ENCODE assay signal across 11 mouse cellular contexts in genomic region chr9:69466098-69466497, GRCm38 (mm10). TPM values are rescaled to one million over a fixed set of nuclear protein-coding genes. Genes with fewer than 3 reads are reported as not detected.
A peak's percentile ranks its signal among the peaks of the same experiment; 100 is the strongest.
DNase-seq lines count a peak whose midpoint lies in the region; ATAC-seq lines count a peak whose summit lies in the region.
"Had no signal": no experiment of that assay in that cellular context is flagged by ENCODE, and none has a peak within 500 bp of the region (broad histone marks: within the 10 kb centered on the region; RNA-seq: fewer than 3 reads in every experiment).

No protein-coding gene starts in this region.

- 0 out of 2 replicates have a peak overlapping the region, but pooled peaks have one; percentile 14 for H3K27ac ChIP-seq in intestine, embryonic 15.5 days
- no peak overlapping the region for H3K27ac ChIP-seq in intestine, embryonic 16.5 days (ENCODE audit: low read length)
- no peak overlapping the region for H3K27ac ChIP-seq in liver, embryonic 15.5 days (replicated peaks)
- H3K27ac ChIP-seq in forebrain, embryonic 16.5 days (ENCODE audit: low read length): no peak overlapping the region
- H3K27ac ChIP-seq in midbrain, embryonic 10.5 days (replicated peaks): no peak overlapping the region

- no peak overlapping the region for H3K4me3 ChIP-seq in intestine, embryonic 15.5 days (replicated peaks)
- no peak overlapping the region for H3K4me3 ChIP-seq in intestine, embryonic 16.5 days (ENCODE audit: low read length)
- H3K4me3 ChIP-seq in liver, embryonic 15.5 days (replicated peaks): no peak overlapping the region
- H3K4me3 ChIP-seq in forebrain, embryonic 16.5 days (replicated peaks; ENCODE audit: low read length): no peak overlapping the region
- H3K4me3 ChIP-seq in midbrain, embryonic 10.5 days: no peak overlapping the region

- H3K4me2 ChIP-seq in intestine, embryonic 15.5 days (replicated peaks): no peak overlapping the region
- H3K4me2 ChIP-seq in intestine, embryonic 16.5 days (ENCODE audit: low read depth, low read length): no peak overlapping the region
- no peak overlapping the region for H3K4me2 ChIP-seq in liver, embryonic 15.5 days
- no peak overlapping the region for H3K4me2 ChIP-seq in forebrain, embryonic 16.5 days (ENCODE audit: low read length)

- no peaks in the 10 kb centered on the region for H3K9me3 ChIP-seq in intestine, embryonic 15.5 days
- no peaks in the 10 kb centered on the region for H3K9me3 ChIP-seq in intestine, embryonic 16.5 days (ENCODE audit: control insufficient read depth, low read length)
- no peaks in the 10 kb centered on the region for H3K9me3 ChIP-seq in liver, embryonic 15.5 days (replicated peaks)
- no peaks in the 10 kb centered on the region for H3K9me3 ChIP-seq in forebrain, embryonic 16.5 days (ENCODE audit: control insufficient read depth, low read length)
- no peaks in the 10 kb centered on the region for H3K9me3 ChIP-seq in midbrain, embryonic 10.5 days (replicated peaks)

- WGBS in intestine, embryonic 15.5 days: 59% methylated on average over 4 of the region's 4 CpGs
- 60% methylated on average over 4 of the region's 4 CpGs for WGBS in intestine, embryonic 16.5 days
- 35% methylated on average over 4 of the region's 4 CpGs for WGBS in liver, embryonic 15.5 days (ENCODE audit: insufficient replicate concordance)
- 79% methylated on average over 4 of the region's 4 CpGs for WGBS in forebrain, embryonic 16.5 days
- WGBS in midbrain, embryonic 10.5 days: 69% methylated on average over 4 of the region's 4 CpGs

- peaks cover 48% of the 10 kb centered on the region for H3K4me1 ChIP-seq in intestine, embryonic 15.5 days (replicated peaks)
- H3K4me1 ChIP-seq in intestine, embryonic 16.5 days (ENCODE audit: control insufficient read depth, insufficient read depth, low read length): peaks cover 60% of the 10 kb centered on the region
- H3K4me1 ChIP-seq in liver, embryonic 15.5 days (replicated peaks): peaks cover 24% of the 10 kb centered on the region
- peaks cover 15% of the 10 kb centered on the region for H3K4me1 ChIP-seq in forebrain, embryonic 16.5 days (replicated peaks; ENCODE audit: control insufficient read depth, insufficient read depth, low read length)
- H3K4me1 ChIP-seq in midbrain, embryonic 10.5 days: peaks cover 31% of the 10 kb centered on the region

- peak; percentile 67 for DNase-seq in 3134 (ENCODE audit: extremely low read depth, insufficient read length, low spot score)
- peak; percentile 83 for DNase-seq in NIH3T3 (ENCODE audit: low read depth)
- DNase-seq in urinary bladder, postnatal 4 days (ENCODE audit: low spot score in 2 of 2): no peak
- DNase-seq in midbrain, embryonic 10.5 days (ENCODE audit: low spot score): no peak
- DNase-seq: gastrocnemius, postnatal 10 days; lung, postnatal 4 days had no signal

- no peak for ATAC-seq in intestine, embryonic 15.5 days
- ATAC-seq in intestine, embryonic 16.5 days: no peak
- peak; percentile 45 for ATAC-seq in liver, embryonic 15.5 days (ENCODE audit: insufficient read depth)
- no peak for ATAC-seq in forebrain, embryonic 16.5 days
- ATAC-seq: hindbrain, embryonic 16.5 days had no signal

- peaks cover 9% of the 10 kb centered on the region; the same call in 1 of the 2 replicates for H3K36me3 ChIP-seq in intestine, embryonic 15.5 days
- 0 out of 2 replicates have a peak, but pooled peaks cover 4% of the 10 kb centered on the region for H3K36me3 ChIP-seq in intestine, embryonic 16.5 days (ENCODE audit: control insufficient read depth, insufficient read depth, low read length)
- peaks cover 26% of the 10 kb centered on the region for H3K36me3 ChIP-seq in liver, embryonic 15.5 days (replicated peaks)
- H3K36me3 ChIP-seq in forebrain, embryonic 16.5 days (ENCODE audit: control insufficient read depth, insufficient read depth): no peaks in the 10 kb centered on the region
- no peaks in the 10 kb centered on the region for H3K36me3 ChIP-seq in midbrain, embryonic 10.5 days

- no peaks in the 10 kb centered on the region for H3K27me3 ChIP-seq in intestine, embryonic 15.5 days (replicated peaks)
- H3K27me3 ChIP-seq in intestine, embryonic 16.5 days (replicated peaks; ENCODE audit: control insufficient read depth, insufficient read depth, low read length): no peaks in the 10 kb centered on the region
- H3K27me3 ChIP-seq in liver, embryonic 15.5 days: no peaks in the 10 kb centered on the region
- H3K27me3 ChIP-seq in forebrain, embryonic 16.5 days (replicated peaks; ENCODE audit: control insufficient read depth, insufficient read depth, low read length): no peaks in the 10 kb centered on the region
- peaks cover 11% of the 10 kb centered on the region for H3K27me3 ChIP-seq in midbrain, embryonic 10.5 days (ENCODE audit: low read depth, poor library complexity, severe bottlenecking)

- H3K9ac ChIP-seq in intestine, embryonic 15.5 days: no peak overlapping the region
- no peak overlapping the region for H3K9ac ChIP-seq in intestine, embryonic 16.5 days (ENCODE audit: low read depth, low read length)
- no peak overlapping the region for H3K9ac ChIP-seq in liver, embryonic 15.5 days
- no peak overlapping the region for H3K9ac ChIP-seq in forebrain, embryonic 16.5 days (replicated peaks; ENCODE audit: low read depth, low read length)

RNA-seq across cellular contexts. Expression of gene Anxa2, which starts 12.7 kb away (rescaled TPM):
- polyA plus RNA-seq in intestine, embryonic 15.5 days (2015; fragmentation: Nextera tagmentation; extraction: Ambion mirVana): 462 and 533 TPM in 2 replicates
- polyA plus RNA-seq in intestine, embryonic 16.5 days (2015; fragmentation: Nextera tagmentation; extraction: Ambion mirVana): 599 and 614 TPM in 2 replicates
- polyA plus RNA-seq in liver, embryonic 15.5 days (2015; fragmentation: Nextera tagmentation; extraction: Ambion mirVana): 143 and 178 TPM in 2 replicates
- polyA plus RNA-seq in forebrain, embryonic 16.5 days (2015; fragmentation: Nextera tagmentation; extraction: Ambion mirVana): 82.2 and 115 TPM in 2 replicates
- 133 and 178 TPM in 2 replicates for polyA plus RNA-seq in midbrain, embryonic 10.5 days (2016; fragmentation: Nextera tagmentation; extraction: Ambion mirVana)

Comparison
In these comparisons a context has a peak if more than half of its experiments do, and no peak if none do; other contexts are left out.
1. DNase-seq: peak in 3134 (single experiment) and NIH3T3 (single experiment); none in urinary bladder, postnatal 4 days (0 of 2) and midbrain, embryonic 10.5 days (single experiment).